Mouse (Mus musculus): ENCODE measurements at regions not wholly inside any gene's neighbourhood (a gene's known extent, or its start where the extent isn't known, plus 50 kb on each side); places are given as distances from the start of the nearest gene placed in this dataset.

DNA sequence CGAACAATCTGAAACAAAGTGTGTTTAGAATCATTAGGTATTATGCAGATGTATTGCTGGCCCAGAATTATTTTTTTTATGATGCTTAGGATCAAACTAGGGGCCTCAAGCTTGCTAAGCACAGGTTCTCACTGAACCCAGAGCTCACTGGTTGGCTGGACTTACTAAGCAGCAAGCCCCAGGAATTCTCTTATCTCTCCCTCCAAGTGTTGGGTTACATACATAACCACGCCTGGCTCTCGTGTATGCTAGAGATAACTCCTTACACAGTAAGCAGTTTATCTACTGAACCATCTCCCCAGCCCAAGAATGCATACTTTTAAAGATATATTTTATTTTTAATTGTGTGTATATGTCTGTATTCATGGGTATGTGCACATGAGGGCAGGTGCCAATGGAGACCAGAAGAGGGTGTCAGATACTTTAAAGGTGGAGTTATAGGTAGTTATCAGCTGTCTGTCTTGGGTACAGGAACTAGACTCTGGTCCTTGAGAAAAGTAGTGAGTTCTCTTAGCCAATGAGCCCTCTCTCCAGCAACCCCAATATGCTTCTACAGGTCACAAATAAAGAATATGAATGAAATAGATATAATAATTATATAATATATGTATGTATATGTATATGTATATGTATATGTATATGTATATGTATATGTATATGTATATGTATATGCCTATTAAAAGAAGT lies 86.0 kb upstream of the Xpo1 start:
- in situ Hi-C loops (cut with MboI, MseI): no loop called here

GRCm38 (mm10) chr11:23170813-23171212 lies 85.0 kb upstream of the Xpo1 start:
- in situ Hi-C loops (cut with MboI, MseI): no loop called here

DNA sequence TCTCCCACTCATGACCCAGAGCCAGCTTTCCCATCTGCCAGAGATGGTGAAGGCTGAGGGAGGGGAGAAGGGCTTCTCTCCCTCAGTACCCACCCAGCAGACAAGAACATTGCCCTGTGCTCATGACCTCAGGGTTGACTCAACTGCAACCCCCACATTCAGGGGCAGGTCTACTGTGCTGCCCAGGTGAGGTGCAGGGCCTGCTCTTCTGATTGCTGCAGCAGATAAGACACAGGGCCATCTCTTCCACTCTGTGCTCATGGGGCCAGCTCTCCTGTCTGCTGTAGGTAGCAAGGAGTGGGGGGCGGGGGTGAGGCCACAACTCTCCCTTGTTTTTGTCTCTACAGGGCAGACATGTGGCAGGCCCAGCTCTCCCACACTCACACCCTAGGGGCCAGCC lies 84.1 kb upstream of the Xpo1 start:
- in situ Hi-C loops (cut with MboI, MseI): no loop called here

GRCm38 (mm10) chr11:23181647-23182046 lies 74.2 kb upstream of the Xpo1 start:
- in situ Hi-C loops (cut with MboI, MseI): no loop called here

- in situ Hi-C loops (cut with MboI, MseI): no loop called here
These were observed 70.6 kb upstream of the Xpo1 start for GRCm38 (mm10) chr11:23185211-23185610.

DNA sequence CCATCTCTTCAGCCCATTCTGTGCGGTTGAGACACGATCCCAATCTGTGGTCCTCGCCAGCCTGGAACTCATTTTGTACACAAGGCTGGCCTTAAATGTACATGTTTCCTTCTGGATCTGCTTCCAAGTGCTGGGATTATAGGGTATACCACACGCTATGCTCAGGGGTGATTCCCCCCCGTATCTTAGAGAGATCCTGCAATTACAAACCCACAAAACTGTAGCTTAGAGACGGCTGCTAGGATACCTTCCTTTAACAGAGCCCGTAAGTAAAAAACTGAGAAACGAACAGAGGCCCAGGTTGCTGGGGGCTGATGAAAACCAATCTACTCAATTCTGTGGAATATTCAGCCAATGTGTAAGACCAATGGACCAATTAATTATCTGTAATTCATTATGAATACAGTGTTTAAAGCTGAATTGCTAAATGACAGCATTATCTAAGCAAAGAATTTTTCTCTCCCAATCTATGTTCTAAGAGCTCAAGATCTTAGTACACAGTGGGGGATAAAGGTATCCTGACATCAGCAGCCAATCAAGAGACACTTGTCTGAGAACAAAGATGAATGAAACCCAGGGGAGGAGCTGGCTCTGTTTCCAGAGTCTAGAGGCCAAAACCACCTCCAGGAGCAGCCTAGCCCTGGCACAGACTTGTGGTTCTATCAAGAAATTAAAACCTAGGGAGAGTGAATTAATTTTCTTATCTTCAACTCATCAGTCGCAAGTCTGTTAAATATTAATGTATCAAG lies 54.0 kb upstream of the Xpo1 start:
- in situ Hi-C loops (cut with MboI, MseI): no loop called here

DNA sequence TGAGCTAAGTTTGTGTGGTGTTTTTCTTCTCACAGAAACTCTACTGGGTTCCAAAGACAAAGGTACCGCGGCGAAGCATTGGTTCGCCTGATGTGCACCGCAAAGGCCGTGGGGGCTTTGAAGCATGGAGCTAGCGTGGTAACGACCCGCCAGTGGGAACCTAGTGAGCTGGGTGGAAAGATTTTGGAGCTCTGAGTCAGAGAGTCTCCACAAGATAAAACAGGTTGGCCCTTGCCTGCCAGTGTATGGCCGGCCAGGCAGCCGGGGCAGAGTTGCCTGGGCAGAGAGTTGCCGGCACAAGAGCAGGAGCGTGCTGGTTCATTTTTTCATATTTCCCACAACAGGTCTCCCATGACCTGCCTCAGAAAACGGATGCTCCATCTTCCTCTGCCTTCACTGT lies 52.3 kb upstream of the Xpo1 start:
- in situ Hi-C loops (cut with MboI, MseI): no loop called here

DNA sequence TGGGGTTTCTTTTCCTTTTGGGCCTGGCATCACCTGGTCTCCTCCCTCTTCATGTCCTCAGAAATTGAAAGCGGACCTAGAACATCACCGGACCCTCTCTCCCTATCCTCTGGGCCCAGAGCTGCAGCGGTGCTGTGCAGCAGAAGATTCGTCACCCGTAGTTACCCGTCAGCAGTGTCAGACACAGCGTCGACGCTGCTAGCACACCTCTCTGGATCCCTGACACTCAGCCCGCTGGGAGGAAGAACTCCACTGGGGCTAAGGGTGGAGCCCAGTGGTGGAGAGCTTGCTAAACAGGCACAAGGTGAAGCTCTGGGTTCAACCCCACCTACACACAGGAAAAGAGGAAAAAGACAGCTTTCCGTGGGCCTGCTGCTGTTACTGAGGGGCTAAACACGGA lies 51.8 kb upstream of the Xpo1 start:
- in situ Hi-C loops (cut with MboI, MseI): no loop called here

All from T-helper 17 cell (primary cell).